Mouse (Mus musculus): ENCODE measurements around the gene Psmc1.

Gene Psmc1

DNA sequence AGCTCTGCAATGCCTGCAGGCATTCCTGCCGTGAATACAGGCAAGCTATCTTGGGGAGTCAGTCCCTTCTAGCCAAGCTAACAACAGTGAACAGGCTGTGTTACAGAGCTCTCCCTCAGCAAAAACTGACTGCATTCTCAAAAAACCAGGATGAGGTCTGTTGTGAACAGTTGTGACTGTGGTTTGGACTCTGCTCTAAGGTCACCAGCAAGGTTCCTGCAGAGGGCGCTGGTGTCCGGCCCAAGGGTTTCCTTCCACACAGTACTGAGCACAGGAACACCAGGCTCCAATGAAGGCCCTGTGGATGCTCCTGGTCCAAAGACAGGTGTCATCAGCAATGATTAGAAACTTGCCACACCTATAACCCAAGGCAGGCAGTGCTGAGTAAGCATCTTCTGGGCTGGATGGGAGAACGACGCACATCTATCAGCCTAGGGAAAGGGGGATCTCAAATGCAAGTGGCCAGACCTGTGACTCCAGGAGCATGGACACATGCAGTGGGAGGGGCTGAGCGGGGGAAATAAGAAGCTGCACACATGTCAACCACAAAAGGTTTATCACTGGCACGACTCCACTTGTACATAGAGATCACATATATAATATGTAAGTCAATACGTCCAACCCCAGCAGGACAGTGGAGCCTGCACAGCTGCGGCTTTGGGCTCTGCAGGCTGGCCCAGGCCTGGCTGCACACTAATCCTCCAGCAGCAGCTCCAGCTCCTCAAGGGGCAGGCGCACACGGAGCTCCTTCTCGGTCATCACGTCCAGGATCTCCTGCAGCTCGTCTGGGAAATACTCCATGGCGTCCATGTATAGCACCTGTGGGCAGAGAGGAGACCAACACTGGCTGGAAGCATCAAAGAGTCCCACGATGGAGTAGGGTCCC is 15.2 kb downstream of the Psmc1 start:
- no peak for DNase-seq (ENCODE audit: low spot score)

GRCm38 (mm10) chr12:100126968-100127865 is 17.3 kb downstream of the Psmc1 start:
- no peak for DNase-seq (ENCODE audit: low spot score)

DNA sequence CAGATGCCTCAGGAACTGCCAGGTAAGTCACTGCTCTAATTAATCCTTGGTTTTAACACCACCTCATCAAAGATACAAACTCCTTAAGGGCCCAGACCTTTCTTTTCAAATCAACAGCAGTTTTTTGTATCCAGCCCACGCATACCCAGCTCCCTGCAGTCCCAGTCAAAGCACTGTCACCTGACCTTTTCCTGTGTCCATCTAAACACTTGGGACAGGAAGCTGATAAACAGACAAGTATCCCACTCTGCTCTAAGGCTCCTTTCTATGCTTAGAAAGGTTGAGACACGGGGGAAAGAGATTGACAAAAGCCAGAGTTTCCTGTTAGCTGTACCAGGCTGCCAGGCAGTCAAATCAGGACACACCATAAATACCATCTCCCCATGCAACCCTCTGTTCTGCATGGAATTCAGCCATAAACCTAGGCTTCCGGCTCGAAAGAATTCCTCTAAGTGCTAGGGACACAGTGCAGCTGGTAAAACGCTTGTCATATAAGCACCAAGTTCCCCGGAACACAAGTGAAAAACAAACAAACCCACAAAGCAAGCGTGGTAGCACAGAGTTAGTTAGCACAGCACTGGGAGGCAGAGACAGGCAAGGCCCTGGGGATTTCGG is 18.0 kb downstream of the Psmc1 start:
- DNase-seq (ENCODE audit: low spot score): no peak

- no peak for DNase-seq (ENCODE audit: low spot score)
Observed at GRCm38 (mm10) chr12:100128522-100128921, 18.6 kb downstream of the Psmc1 start.

GRCm38 (mm10) chr12:100128961-100129360 is 19.0 kb downstream of the Psmc1 start:
- no peak for DNase-seq (ENCODE audit: low spot score)

DNA sequence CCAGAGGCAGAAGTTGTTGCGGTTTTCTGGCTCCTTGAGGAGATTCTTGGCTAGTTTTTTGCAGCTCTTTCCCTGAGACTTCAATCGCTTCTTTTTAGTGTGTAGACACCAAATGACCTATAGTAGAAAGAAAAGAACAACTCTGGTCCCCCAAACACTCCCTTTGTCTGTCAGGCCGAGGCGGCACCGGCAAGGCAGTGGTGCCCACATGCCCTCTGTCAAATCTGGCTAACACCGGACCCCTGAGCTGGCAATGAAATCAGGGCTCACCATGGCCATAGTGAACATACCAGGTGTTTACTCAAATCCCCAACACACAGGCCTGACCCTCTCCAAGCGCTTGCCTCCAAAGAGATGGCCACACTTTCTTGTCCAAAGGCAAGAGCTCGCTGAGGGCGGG is 21.2 kb downstream of the Psmc1 start:
- no peak for DNase-seq (ENCODE audit: low spot score)

DNA sequence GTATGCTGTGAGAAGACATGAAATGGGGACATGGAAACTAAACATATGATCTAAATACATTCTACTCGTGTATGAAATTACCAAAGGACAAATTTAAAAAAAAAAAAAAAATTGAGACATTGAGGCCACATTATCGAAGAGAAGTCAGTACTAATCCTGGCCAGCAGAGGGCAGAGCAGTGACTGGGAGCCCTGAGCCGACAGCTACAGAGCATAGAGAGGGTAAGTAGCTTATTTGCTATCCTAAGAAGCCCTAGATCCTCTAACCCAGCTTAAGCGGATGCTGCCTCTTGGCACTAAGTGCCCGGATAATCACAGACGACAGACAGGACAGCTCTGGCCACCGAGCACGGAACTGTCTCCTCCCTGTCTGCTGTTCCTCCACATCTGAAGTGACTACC is 21.7 kb downstream of the Psmc1 start:
- DNase-seq (ENCODE audit: low spot score): peak; percentile 78

DNA sequence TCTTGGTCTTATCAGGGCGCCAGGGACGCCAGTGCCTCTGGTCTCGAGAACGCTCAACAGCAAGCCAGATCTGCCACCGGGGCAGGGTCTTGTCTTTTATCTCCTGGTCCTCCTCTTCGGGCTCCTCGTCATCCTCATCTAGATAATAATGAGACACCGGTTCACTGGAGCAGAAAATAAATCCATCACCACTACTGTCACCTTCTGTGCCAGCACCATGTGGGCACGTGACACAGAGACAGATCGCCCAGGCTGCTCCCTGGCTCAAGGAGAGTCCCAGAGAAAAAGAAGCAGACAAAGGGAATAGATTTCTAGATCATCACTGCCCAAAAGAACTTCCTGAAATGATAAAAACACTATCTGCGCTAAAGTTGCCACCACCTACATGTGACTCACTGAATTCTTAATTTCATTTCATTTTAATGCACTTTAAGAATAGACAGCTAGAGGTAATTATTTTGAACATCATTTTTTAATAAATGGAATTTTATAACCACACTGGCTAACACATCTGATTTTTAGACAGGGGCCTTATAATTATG is 24.5 kb downstream of the Psmc1 start:
- DNase-seq (ENCODE audit: low spot score): no peak

DNA sequence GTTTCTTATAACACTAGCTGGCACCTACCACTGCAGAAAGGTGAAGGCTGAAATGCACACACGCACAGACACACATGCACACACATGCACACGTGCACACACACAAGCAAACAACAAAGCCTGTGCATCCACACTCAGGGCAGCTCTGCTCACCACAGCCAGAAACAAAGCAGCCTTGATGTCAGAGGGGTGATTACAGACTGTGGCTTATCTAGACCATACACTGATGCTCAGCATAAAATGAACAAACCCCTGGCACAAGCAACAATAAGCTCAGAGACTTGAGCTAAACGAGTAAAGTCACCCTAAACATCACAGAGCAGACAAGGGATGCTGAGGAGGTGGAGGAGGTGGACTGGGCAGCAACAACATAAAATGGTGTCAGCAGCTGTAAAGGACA is 25.2 kb downstream of the Psmc1 start:
- DNase-seq (ENCODE audit: low spot score): no peak

- DNase-seq (ENCODE audit: low spot score): no peak
Observed at GRCm38 (mm10) chr12:100142848-100143523, 33.0 kb downstream of the Psmc1 start.

GRCm38 (mm10) chr12:100143737-100144136 is 33.8 kb downstream of the Psmc1 start:
- DNase-seq (ENCODE audit: low spot score): no peak

DNA sequence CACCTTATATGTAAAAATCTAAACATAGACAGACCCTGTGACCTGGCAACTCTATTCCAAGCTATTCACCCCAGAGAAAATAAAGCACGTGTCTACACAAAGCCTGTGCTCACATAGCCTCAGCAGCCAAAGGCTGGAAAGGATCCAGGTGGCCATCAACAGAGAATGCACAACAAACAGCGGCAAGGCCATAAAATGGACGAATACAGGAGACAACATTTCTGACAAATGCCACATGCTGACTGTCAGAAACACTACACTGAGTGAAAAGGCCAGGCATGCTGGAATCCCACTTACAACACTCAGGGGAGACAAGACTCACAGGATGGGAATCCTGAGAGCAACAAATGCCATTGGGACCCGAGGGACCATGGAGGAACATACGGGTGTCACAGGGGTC is 34.3 kb downstream of the Psmc1 start:
- DNase-seq (ENCODE audit: low spot score): no peak

DNA sequence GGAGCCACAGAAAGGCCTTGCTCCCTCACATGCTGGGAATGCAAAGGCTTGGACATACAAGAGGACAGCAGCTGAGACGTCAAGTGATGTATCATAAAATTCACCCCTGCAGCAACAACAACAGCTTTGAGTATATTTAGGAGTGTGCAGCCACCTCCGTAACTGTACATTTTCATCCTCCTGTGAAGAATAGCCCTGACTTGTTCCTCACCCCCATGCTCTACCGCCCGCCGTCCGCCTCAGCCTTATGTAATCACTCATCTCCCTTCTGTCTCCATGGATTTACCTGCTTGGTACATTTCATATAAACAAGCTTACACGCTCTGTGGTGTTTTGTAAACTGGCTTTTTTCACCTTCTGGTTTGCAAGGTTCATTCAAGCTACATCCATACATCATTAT is 42.5 kb downstream of the Psmc1 start:
- no peak for DNase-seq (ENCODE audit: low spot score)

DNA sequence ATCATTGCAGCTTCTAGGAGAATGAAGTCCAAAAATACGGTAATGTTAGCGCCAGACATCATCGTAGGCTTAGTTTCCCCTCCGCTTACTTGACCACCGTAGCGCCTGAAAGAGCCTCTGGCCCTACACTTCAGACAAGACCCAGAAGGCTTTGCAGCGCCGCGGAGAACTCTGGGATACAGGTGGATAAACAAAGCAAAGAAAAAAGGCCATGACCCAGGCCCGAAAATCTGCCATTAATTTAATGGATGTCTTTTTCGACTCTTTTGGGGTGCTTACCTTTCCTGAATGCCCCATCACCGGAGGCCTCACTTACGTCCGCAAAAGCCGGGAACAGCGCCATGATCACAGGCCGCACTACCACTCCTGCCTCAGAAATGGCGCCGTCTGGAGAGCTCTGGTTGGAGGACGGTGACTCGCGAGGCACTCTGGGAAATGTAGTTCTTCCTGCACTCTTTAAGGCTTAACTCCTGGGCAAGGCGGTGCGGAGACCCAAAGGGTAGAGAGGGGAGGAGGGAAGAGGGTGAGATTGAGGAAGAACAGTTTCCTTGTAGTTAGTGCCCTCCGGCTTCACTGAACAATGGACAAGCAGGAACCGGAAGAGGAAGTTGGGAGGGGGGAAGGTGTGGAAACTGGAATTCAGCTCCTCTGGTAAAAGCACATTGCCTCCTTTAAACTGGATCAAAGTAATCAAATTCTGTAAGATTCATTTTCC is 49.5 kb downstream of the Psmc1 start, which contains the start of gene Nrde2:
Gene Nrde2 (minus strand): TSS at position 393 of the 715 bp plus-strand sequence.
- peak; percentile 94 for DNase-seq (ENCODE audit: low spot score)

DNA sequence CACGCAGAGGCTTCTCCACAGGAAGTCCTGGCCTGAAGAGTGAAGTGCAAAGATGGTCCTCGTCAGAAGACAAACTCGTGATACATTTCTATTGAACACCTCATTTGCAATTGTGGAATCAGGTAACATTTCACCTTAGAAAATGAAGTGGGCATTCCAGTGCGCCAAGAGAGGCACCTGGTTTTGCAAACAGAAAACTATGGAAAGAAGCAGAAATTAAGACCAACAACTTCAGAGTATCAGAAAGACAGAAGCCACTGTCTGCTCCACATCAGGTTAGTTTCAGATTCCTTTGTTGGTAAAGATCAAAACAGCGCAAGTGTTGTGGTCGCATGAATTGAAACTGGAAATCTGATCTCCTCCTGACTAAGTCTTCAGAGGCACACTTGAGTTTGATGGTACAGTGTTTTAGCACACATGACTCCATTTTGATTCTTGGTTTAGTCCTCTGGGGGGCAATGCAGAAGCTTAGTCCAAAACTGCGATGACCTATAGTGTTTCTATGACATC is 55.1 kb downstream of the Psmc1 start:
- DNase-seq (ENCODE audit: low spot score): no peak

GRCm38 (mm10) chr12:100166177-100166576 is 56.2 kb downstream of the Psmc1 start:
- peak; percentile 63 for DNase-seq (ENCODE audit: low spot score)

GRCm38 (mm10) chr12:100166939-100167338 is 57.0 kb downstream of the Psmc1 start:
- peak; percentile 60 for DNase-seq (ENCODE audit: low spot score)

DNA sequence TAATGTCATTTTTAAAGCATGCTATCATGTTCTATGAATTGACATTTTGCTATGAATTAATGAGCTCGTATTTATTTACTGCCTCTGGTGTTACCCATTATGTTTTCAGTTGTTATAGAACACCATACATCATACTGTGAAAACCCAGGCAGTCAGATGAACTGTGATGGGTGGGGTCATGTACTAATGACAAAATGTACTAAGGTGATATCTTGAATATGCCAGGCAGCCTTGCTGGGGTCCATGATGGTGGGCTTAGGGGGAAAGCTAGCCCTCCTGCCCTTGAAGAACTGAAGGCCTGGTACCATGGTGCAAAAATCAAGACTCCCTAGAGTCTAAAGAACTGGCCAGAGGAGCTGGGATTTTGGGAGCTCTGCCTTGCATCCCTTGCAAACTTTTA is 57.5 kb downstream of the Psmc1 start:
- no peak for DNase-seq (ENCODE audit: low spot score)

DNA sequence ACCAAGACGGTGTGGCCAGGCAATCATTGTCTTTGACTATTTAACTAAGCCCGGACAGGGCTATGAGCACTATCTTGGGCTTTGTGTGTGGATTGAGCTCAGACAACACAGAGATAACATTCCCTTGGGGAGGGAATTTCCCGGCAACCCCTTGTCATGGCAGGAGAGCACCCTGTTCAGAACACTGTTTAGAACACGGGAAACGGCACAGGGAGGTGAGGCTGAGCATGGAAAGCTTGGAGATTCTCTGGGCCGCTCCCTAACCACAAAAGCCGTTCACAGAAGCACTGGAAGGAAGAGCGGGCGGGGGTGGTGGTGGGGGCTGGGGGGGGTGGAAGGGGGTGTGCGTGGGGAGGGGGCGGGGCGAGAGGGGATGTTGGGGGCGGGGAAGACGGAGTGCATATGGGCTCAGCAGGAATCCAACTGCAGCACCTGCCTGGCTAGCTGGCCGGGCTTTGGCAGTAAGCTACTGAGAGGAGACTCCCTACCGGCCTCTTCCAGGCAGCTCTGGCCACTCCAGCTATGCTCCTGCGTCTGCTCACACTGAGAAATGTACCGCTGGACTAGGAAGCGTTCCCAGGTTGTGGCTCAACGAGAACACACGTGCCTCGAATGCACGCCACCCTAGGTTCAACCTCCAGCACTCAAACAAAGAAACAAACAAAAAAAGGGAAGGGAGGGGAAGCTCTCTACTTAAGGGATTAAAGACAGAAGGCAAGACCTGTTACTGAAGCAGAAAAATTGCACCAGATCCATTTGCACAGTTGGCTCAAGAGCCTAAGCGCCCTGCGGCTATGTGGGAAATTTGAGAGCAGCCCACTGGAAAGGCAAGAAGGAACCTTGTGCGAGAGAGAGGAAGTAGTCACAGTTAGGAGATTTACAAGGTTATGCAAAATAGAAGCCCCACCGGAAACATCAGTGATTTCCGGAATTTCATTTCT is 58.2 kb downstream of the Psmc1 start:
- no peak for DNase-seq (ENCODE audit: low spot score)

DNA sequence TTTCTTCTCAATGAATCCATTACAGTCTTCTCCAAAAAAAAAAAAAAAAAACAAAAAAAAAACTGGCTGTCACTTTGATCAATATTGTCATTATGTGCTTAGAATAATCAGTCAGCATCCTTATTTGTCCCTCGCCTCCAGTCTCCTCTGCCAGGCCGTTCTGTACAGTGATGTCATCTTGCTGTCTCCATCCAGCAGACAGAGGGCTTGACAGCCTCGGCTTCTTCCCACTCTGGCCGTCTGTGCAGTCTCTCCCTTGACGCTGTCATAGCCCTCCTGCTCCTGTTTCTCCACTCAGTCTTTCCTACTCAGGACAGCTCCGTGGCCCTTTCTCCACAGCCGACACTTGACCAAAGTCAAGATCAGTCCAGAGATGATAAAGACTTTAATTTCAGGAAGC is 62.5 kb downstream of the Psmc1 start:
- peak; percentile 20 for DNase-seq (ENCODE audit: low spot score)
